Mouse (Mus musculus): Measurements from ENCODE around the gene Gm11564. TPM values are rescaled to one million over a fixed set of nuclear protein-coding genes. Genes with fewer than 3 reads are reported as not detected.
"Not testable (repeated sequence)": the region's sequence is repeated elsewhere in the genome, so short reads cannot be mapped to it uniquely, and the experiment has no call there.

Gene Gm11564
- polyA plus RNA-seq, 1 experiment from 2014 or later: not detected

- H3K4me1 ChIP-seq; DNase-seq (ENCODE audit: low spot score); H3K4me3 ChIP-seq; H3K36me3 ChIP-seq; H3K9me3 ChIP-seq (replicated peaks); H3K27me3 ChIP-seq (ENCODE audit: low read depth, poor library complexity, severe bottlenecking): not testable (repeated sequence)
- 0 out of 2 replicates have a peak within 1 kb of the TSS, but pooled peaks have one; percentile 13 for H3K27ac ChIP-seq (replicated peaks)
Observed at GRCm38 (mm10) chr11:99784900-99785299, 30.6 kb downstream of the Gm11564 start, which contains the start of gene Krtap4-9. Krtap4-9 (plus strand) TSS chr11:99785200.

- H3K4me3 ChIP-seq: no peak within 1 kb of the TSS
- no peaks in the 10 kb centered on the region for H3K9me3 ChIP-seq (replicated peaks)
- H3K27ac ChIP-seq (replicated peaks): no peak within 1 kb of the TSS
- 94% methylated on average over 2 of the region's 2 CpGs for WGBS
- DNase-seq (ENCODE audit: low spot score): no peak
- no peaks in the 10 kb centered on the region for H3K36me3 ChIP-seq
- no peaks in the 10 kb centered on the region for H3K27me3 ChIP-seq (ENCODE audit: low read depth, poor library complexity, severe bottlenecking)
- H3K4me1 ChIP-seq: peaks cover 14% of the 10 kb centered on the region
Observed at GRCm38 (mm10) chr11:99780604-99781003, 34.9 kb downstream of the Gm11564 start, which contains the start of gene Krtap4-8. Krtap4-8 (minus strand) TSS chr11:99780704.

- no peaks in the 10 kb centered on the region for H3K27me3 ChIP-seq (ENCODE audit: low read depth, poor library complexity, severe bottlenecking)
- no peaks in the 10 kb centered on the region for H3K9me3 ChIP-seq (replicated peaks)
- no peaks in the 10 kb centered on the region for H3K36me3 ChIP-seq
- peaks cover 14% of the 10 kb centered on the region for H3K4me1 ChIP-seq
- H3K27ac ChIP-seq (replicated peaks): no peak overlapping the region
- 56% methylated on average over 7 of the region's 7 CpGs for WGBS
- no peak overlapping the region for H3K4me3 ChIP-seq
- peak; percentile 31 for DNase-seq (ENCODE audit: low spot score)
Observed at GRCm38 (mm10) chr11:99778401-99778800, 37.1 kb downstream of the Gm11564 start.

GRCm38 (mm10) chr11:99772813-99773212 lies 42.7 kb downstream of the Gm11564 start, which contains the start of gene Gm11595:
Gm11595 (minus strand) TSS chr11:99772913.
- H3K36me3 ChIP-seq; H3K27me3 ChIP-seq (ENCODE audit: low read depth, poor library complexity, severe bottlenecking); H3K27ac ChIP-seq (replicated peaks); DNase-seq (ENCODE audit: low spot score); H3K4me3 ChIP-seq; H3K4me1 ChIP-seq; H3K9me3 ChIP-seq (replicated peaks): not testable (repeated sequence)

- Histone ChIP-seq H3K9me3 (replicated peaks) (no peaks in the 10 kb centered on the region), H3K36me3 (no peaks in the 10 kb centered on the region), H3K4me1 (no peaks in the 10 kb centered on the region), H3K27me3 (ENCODE audit: low read depth, poor library complexity, severe bottlenecking) (no peaks in the 10 kb centered on the region), H3K27ac (replicated peaks) (no peak overlapping the region), H3K4me3 (no peak overlapping the region)
- no peak for DNase-seq (ENCODE audit: low spot score)
- WGBS: 83% methylated on average over 2 of the region's 2 CpGs
Observed at GRCm38 (mm10) chr11:99768410-99768809, 47.1 kb downstream of the Gm11564 start.

Other genes starting within 250 kb of the Gm11564 start
- not detected in 2 replicates for gene Krtap3-1, start 249.0 kb downstream of the Gm11564 start, polyA plus RNA-seq (2016; fragmentation: Nextera tagmentation; extraction: Ambion mirVana)
- not detected in 2 replicates for gene Krtap1-5, start 234.7 kb downstream of the Gm11564 start, polyA plus RNA-seq (2016; fragmentation: Nextera tagmentation; extraction: Ambion mirVana)
- not detected in 2 replicates for gene Krtap1-4, start 232.0 kb downstream of the Gm11564 start, polyA plus RNA-seq (2016; fragmentation: Nextera tagmentation; extraction: Ambion mirVana)
- not detected in 2 replicates for gene Krtap1-3, start 224.3 kb downstream of the Gm11564 start, polyA plus RNA-seq (2016; fragmentation: Nextera tagmentation; extraction: Ambion mirVana)
- not detected in 2 replicates for gene Krtap9-3, start 217.6 kb downstream of the Gm11564 start, polyA plus RNA-seq (2016; fragmentation: Nextera tagmentation; extraction: Ambion mirVana)
- gene Gm11938, start 212.4 kb downstream of the Gm11564 start, polyA plus RNA-seq (2016; fragmentation: Nextera tagmentation; extraction: Ambion mirVana): not detected in 2 replicates
- gene Gm11937, start 205.5 kb downstream of the Gm11564 start, polyA plus RNA-seq (2016; fragmentation: Nextera tagmentation; extraction: Ambion mirVana): not detected in 2 replicates
- gene Krtap2-4, start 200.8 kb downstream of the Gm11564 start, polyA plus RNA-seq (2016; fragmentation: Nextera tagmentation; extraction: Ambion mirVana): not detected in 2 replicates
- not detected in 2 replicates for gene Gm11562, start 195.2 kb downstream of the Gm11564 start, polyA plus RNA-seq (2016; fragmentation: Nextera tagmentation; extraction: Ambion mirVana)
- not detected in 2 replicates for gene Krtap4-1, start 187.4 kb downstream of the Gm11564 start, polyA plus RNA-seq (2016; fragmentation: Nextera tagmentation; extraction: Ambion mirVana)
- not detected in 2 replicates for gene Krtap4-2, start 180.6 kb downstream of the Gm11564 start, polyA plus RNA-seq (2016; fragmentation: Nextera tagmentation; extraction: Ambion mirVana)
- not detected in 2 replicates for gene Krtap4-7, start 171.6 kb downstream of the Gm11564 start, polyA plus RNA-seq (2016; fragmentation: Nextera tagmentation; extraction: Ambion mirVana)
- not detected in 2 replicates for gene Gm11555, start 165.4 kb downstream of the Gm11564 start, polyA plus RNA-seq (2016; fragmentation: Nextera tagmentation; extraction: Ambion mirVana)
- not detected in 2 replicates for gene Gm11563, start 156.7 kb downstream of the Gm11564 start, polyA plus RNA-seq (2016; fragmentation: Nextera tagmentation; extraction: Ambion mirVana)
- not detected in 2 replicates for gene Krtap4-6, start 149.7 kb downstream of the Gm11564 start, polyA plus RNA-seq (2016; fragmentation: Nextera tagmentation; extraction: Ambion mirVana)
- gene Gm14190, start 124.9 kb downstream of the Gm11564 start, polyA plus RNA-seq (2016; fragmentation: Nextera tagmentation; extraction: Ambion mirVana): not detected in 2 replicates
- not detected in 2 replicates for gene Gm14180, start 81.4 kb downstream of the Gm11564 start, polyA plus RNA-seq (2016; fragmentation: Nextera tagmentation; extraction: Ambion mirVana)
- gene Gm11595, start 42.8 kb downstream of the Gm11564 start, polyA plus RNA-seq (2016; fragmentation: Nextera tagmentation; extraction: Ambion mirVana): not detected in 2 replicates
- gene Krtap4-8, start 35.0 kb downstream of the Gm11564 start, polyA plus RNA-seq (2016; fragmentation: Nextera tagmentation; extraction: Ambion mirVana): not detected in 2 replicates
- gene Krtap4-9, start 30.5 kb downstream of the Gm11564 start, polyA plus RNA-seq (2016; fragmentation: Nextera tagmentation; extraction: Ambion mirVana): not detected in 2 replicates
- gene Gm11596, start 22.2 kb downstream of the Gm11564 start, polyA plus RNA-seq (2016; fragmentation: Nextera tagmentation; extraction: Ambion mirVana): not detected in 2 replicates
- gene Gm11569, start 16.7 kb downstream of the Gm11564 start, polyA plus RNA-seq (2016; fragmentation: Nextera tagmentation; extraction: Ambion mirVana): not detected in 2 replicates
- gene Gm11554, start 11.2 kb downstream of the Gm11564 start, polyA plus RNA-seq (2016; fragmentation: Nextera tagmentation; extraction: Ambion mirVana): not detected in 2 replicates
- not detected in 2 replicates for gene Krtap4-13, start 5.8 kb downstream of the Gm11564 start, polyA plus RNA-seq (2016; fragmentation: Nextera tagmentation; extraction: Ambion mirVana)
- not detected in 2 replicates for gene 2300003K06Rik, start 22.4 kb upstream of the Gm11564 start, polyA plus RNA-seq (2016; fragmentation: Nextera tagmentation; extraction: Ambion mirVana)
- not detected in 2 replicates for gene Krtap4-16, start 35.9 kb upstream of the Gm11564 start, polyA plus RNA-seq (2016; fragmentation: Nextera tagmentation; extraction: Ambion mirVana)
- not detected in 2 replicates for gene Gm11568, start 42.3 kb upstream of the Gm11564 start, polyA plus RNA-seq (2016; fragmentation: Nextera tagmentation; extraction: Ambion mirVana)
- gene Gm11559, start 48.8 kb upstream of the Gm11564 start, polyA plus RNA-seq (2016; fragmentation: Nextera tagmentation; extraction: Ambion mirVana): not detected in 2 replicates
- gene Krtap9-1, start 57.7 kb upstream of the Gm11564 start, polyA plus RNA-seq (2016; fragmentation: Nextera tagmentation; extraction: Ambion mirVana): not detected in 2 replicates
- not detected in 2 replicates for gene Gm11567, start 63.5 kb upstream of the Gm11564 start, polyA plus RNA-seq (2016; fragmentation: Nextera tagmentation; extraction: Ambion mirVana)
- not detected in 2 replicates for gene Krtap31-1, start 92.3 kb upstream of the Gm11564 start, polyA plus RNA-seq (2016; fragmentation: Nextera tagmentation; extraction: Ambion mirVana)
- gene Gm11565, start 99.1 kb upstream of the Gm11564 start, polyA plus RNA-seq (2016; fragmentation: Nextera tagmentation; extraction: Ambion mirVana): not detected in 2 replicates
- gene Krtap31-2, start 120.6 kb upstream of the Gm11564 start, polyA plus RNA-seq (2016; fragmentation: Nextera tagmentation; extraction: Ambion mirVana): not detected in 2 replicates
- gene Krtap9-5, start 132.8 kb upstream of the Gm11564 start, polyA plus RNA-seq (2016; fragmentation: Nextera tagmentation; extraction: Ambion mirVana): not detected in 2 replicates
- gene Krtap29-1, start 163.4 kb upstream of the Gm11564 start, polyA plus RNA-seq (2016; fragmentation: Nextera tagmentation; extraction: Ambion mirVana): not detected in 2 replicates
- gene Krtap16-1, start 170.9 kb upstream of the Gm11564 start, polyA plus RNA-seq (2016; fragmentation: Nextera tagmentation; extraction: Ambion mirVana): not detected in 2 replicates
- not detected in 2 replicates for gene Krtap17-1, start 178.3 kb upstream of the Gm11564 start, polyA plus RNA-seq (2016; fragmentation: Nextera tagmentation; extraction: Ambion mirVana)
- not detected in 2 replicates for gene Krt33a, start 200.5 kb upstream of the Gm11564 start, polyA plus RNA-seq (2016; fragmentation: Nextera tagmentation; extraction: Ambion mirVana)
- gene Krt33b, start 214.2 kb upstream of the Gm11564 start, polyA plus RNA-seq (2016; fragmentation: Nextera tagmentation; extraction: Ambion mirVana): not detected in 2 replicates
- not detected in 2 replicates for gene Krt34, start 225.9 kb upstream of the Gm11564 start, polyA plus RNA-seq (2016; fragmentation: Nextera tagmentation; extraction: Ambion mirVana)
- not detected in 2 replicates for gene Krt31, start 234.9 kb upstream of the Gm11564 start, polyA plus RNA-seq (2016; fragmentation: Nextera tagmentation; extraction: Ambion mirVana)